Mouse (Mus musculus) heart, postnatal 0 days (tissue): ENCODE measurements around the gene Kitl. TPM values are rescaled to one million over a fixed set of nuclear protein-coding genes. Genes with fewer than 3 reads are reported as not detected.

Experiments used
- ATAC-seq: fragments of 200-750 bp; cut with Nextera tagmentation; 2 replicates; pipeline ENCODE4 v1.8.0; 2017; ENCODE audit warnings: low read depth, moderate number of reproducible peaks, moderate library complexity; ENCODE audit not compliant: insufficient read depth
- DNase-seq: peaks from one replicate; pipeline ENCODE4 v3.0.0-alpha.2; 2016; ENCODE audit warnings: low spot score
- H3K27ac ChIP-seq: fragments of 300-500 bp; sonication (generic); 2 replicates; pipeline ENCODE4 v1.5.1; 2014; ENCODE audit warnings: low read depth, mild to moderate bottlenecking
- H3K27me3 ChIP-seq: fragments of 300-500 bp; sonication (generic); 2 replicates; pipeline ENCODE4 v1.6.1; 2014; ENCODE audit warnings: low read length, mixed read lengths; ENCODE audit not compliant: control insufficient read depth, insufficient read depth
- H3K36me3 ChIP-seq: fragments of 300-500 bp; sonication (generic); replicated peaks from 2 replicates; pipeline ENCODE4 v1.6.1; 2014; ENCODE audit warnings: low read length, mixed read lengths; ENCODE audit not compliant: control insufficient read depth, insufficient read depth
- H3K4me1 ChIP-seq: fragments of 300-500 bp; sonication (generic); 2 replicates; pipeline ENCODE4 v1.6.1; 2014; ENCODE audit warnings: antibody characterized with exemption; ENCODE audit not compliant: control insufficient read depth, insufficient read depth
- H3K4me2 ChIP-seq: fragments of 300-500 bp; sonication (generic); 2 replicates; pipeline ENCODE4 v1.6.1; 2014; ENCODE audit warnings: low read depth, mild to moderate bottlenecking, low read length, moderate library complexity
- H3K4me3 ChIP-seq: fragments of 300-500 bp; sonication (generic); 2 replicates; pipeline ENCODE4 v1.5.1; 2014; ENCODE audit warnings: low read depth, low read length
- H3K9ac ChIP-seq: fragments of 300-500 bp; sonication (generic); replicated peaks from 2 replicates; pipeline ENCODE4 v1.6.1; 2014; ENCODE audit warnings: low read depth, low read length, mixed read lengths
- H3K9me3 ChIP-seq: fragments of 300-500 bp; sonication (generic); replicated peaks from 2 replicates; pipeline ENCODE4 v1.6.1; 2016; ENCODE audit warnings: low read length; ENCODE audit not compliant: control insufficient read depth
- CTCF ChIP-seq: IDR thresholded peaks from 2 replicates; pipeline ENCODE4 v1.5.1; 2016; ENCODE audit warnings: antibody characterized with exemption, control low read depth, low read depth
- EP300 ChIP-seq: IDR thresholded peaks from 2 replicates; pipeline ENCODE4 v1.6.1; 2016; ENCODE audit warnings: antibody characterized with exemption, low read depth
- WGBS: fragments of 180-500 bp; shearing (Covaris S2); extraction: QIAGEN DNeasy Blood & Tissue Kit; methylation state at CpG from one replicate; pipeline ENCODE4 v1.1.7; 2014; 5-methylcytosine and 5-hydroxymethylcytosine counted together
- polyA plus RNA-seq: library from polyadenylated mRNA; unstranded; fragments of >200 nt; fragmentation: Nextera tagmentation; extraction: Ambion mirVana; gene quantifications from 2 replicates; pipeline ENCODE4 v1.2.1, GENCODE M21; 2015
- total RNA-seq: library from RNA; depleted of rRNA; stranded (reverse); fragments of >200 nt; gene quantifications from 2 replicates; pipeline ENCODE4 v1.2.3, GENCODE M21; 2014; ENCODE audit warnings: low replicate concordance

Gene Kitl
- total and polyA plus RNA-seq, 2 experiments from 2014 or later: 18.5 to 23.7 TPM

GRCm38 (mm10) chr10:100010291-100010690 lies 5.1 kb upstream of the Kitl start:
- Histone ChIP-seq H3K27me3 (no peaks in the 10 kb centered on the region), H3K4me3 (no peak overlapping the region), H3K9me3 (no peaks in the 10 kb centered on the region), H3K27ac (no peak overlapping the region), H3K9ac (no peak overlapping the region), H3K36me3 (no peaks in the 10 kb centered on the region), H3K4me2 (no peak overlapping the region), H3K4me1 (no peaks in the 10 kb centered on the region)
- no peak for ATAC-seq
- 68% methylated on average over 9 of the region's 9 CpGs for WGBS
- DNase-seq: no peak
- TF ChIP-seq EP300: no peak
- TF ChIP-seq CTCF: no peak

- 51% methylated on average over 2 of the region's 2 CpGs for WGBS
- Histone ChIP-seq H3K36me3 (no peaks in the 10 kb centered on the region), H3K9me3 (no peaks in the 10 kb centered on the region), H3K4me2 (no peak overlapping the region), H3K4me1 (0 out of 2 replicates have a peak, but pooled peaks cover 3% of the 10 kb centered on the region), H3K27ac (no peak overlapping the region), H3K27me3 (no peaks in the 10 kb centered on the region), H3K9ac (no peak overlapping the region), H3K4me3 (no peak overlapping the region)
- DNase-seq: no peak
- TF ChIP-seq EP300 (no peak), CTCF (no peak)
- ATAC-seq: no peak
Measured at GRCm38 (mm10) chr10:100014096-100014495, 1.3 kb upstream of the Kitl start.

GRCm38 (mm10) chr10:100016326-100016709 lies 888 bp downstream of the Kitl start:
- Histone ChIP-seq H3K9me3 (no peaks in the 10 kb centered on the region), H3K4me3 (peak overlapping the region; percentile 85), H3K27me3 (no peaks in the 10 kb centered on the region), H3K4me2 (peak overlapping the region; percentile 86), H3K27ac (peak overlapping the region; percentile 81), H3K4me1 (peaks cover 14% of the 10 kb centered on the region), H3K36me3 (no peaks in the 10 kb centered on the region), H3K9ac (peak overlapping the region; percentile 78)
- DNase-seq: peak; percentile 48
- no peak for TF ChIP-seq EP300
- TF ChIP-seq CTCF: peak; percentile 21
- ATAC-seq: peak; percentile 40; the same call in 1 of the 2 replicates
- 0% methylated on average over 28 of the region's 28 CpGs for WGBS

- H3K27ac ChIP-seq: no peak overlapping the region
- TF ChIP-seq EP300 (no peak), CTCF (no peak)
- H3K36me3 ChIP-seq: no peaks in the 10 kb centered on the region
- peak overlapping the region; percentile 78 for H3K9ac ChIP-seq
- H3K4me2 ChIP-seq: peak overlapping the region; percentile 86
- H3K4me1 ChIP-seq: peaks cover 14% of the 10 kb centered on the region
- H3K9me3 ChIP-seq: no peaks in the 10 kb centered on the region
- ATAC-seq (no peak), DNase-seq (no peak)
- peak overlapping the region; percentile 85 for H3K4me3 ChIP-seq
- H3K27me3 ChIP-seq: no peaks in the 10 kb centered on the region
- 29% methylated on average over 13 of the region's 13 CpGs for WGBS
Measured at GRCm38 (mm10) chr10:100016941-100017770, 1.7 kb downstream of the Kitl start.

GRCm38 (mm10) chr10:100017771-100018070 lies 2.3 kb downstream of the Kitl start:
- Histone ChIP-seq H3K9ac (0 out of 2 replicates have a peak overlapping the region, but pooled peaks have one; percentile 78), H3K4me1 (peaks cover 14% of the 10 kb centered on the region), H3K27ac (peak overlapping the region; percentile 43; the same call in 1 of the 2 replicates), H3K4me2 (peak overlapping the region; percentile 86), H3K4me3 (peak overlapping the region; percentile 85), H3K27me3 (no peaks in the 10 kb centered on the region), H3K36me3 (no peaks in the 10 kb centered on the region), H3K9me3 (no peaks in the 10 kb centered on the region)
- ATAC-seq: no peak
- TF ChIP-seq CTCF: no peak
- TF ChIP-seq EP300: no peak
- WGBS: 25% methylated on average over 10 of the region's 10 CpGs
- peak; percentile 17 for DNase-seq

GRCm38 (mm10) chr10:100018493-100018892 lies 3.1 kb downstream of the Kitl start:
- Histone ChIP-seq H3K4me1 (peaks cover 14% of the 10 kb centered on the region), H3K27ac (no peak overlapping the region), H3K36me3 (no peaks in the 10 kb centered on the region), H3K4me3 (peak overlapping the region; percentile 85), H3K9me3 (no peaks in the 10 kb centered on the region), H3K4me2 (peak overlapping the region; percentile 86), H3K27me3 (no peaks in the 10 kb centered on the region), H3K9ac (no peak overlapping the region)
- TF ChIP-seq EP300 (no peak), CTCF (no peak)
- WGBS: 27% methylated on average over 5 of the region's 5 CpGs
- ATAC-seq (no peak), DNase-seq (peak; percentile 31)
